1 mouse cellular context compared by ENCODE assay signal in the genomic region with DNA sequence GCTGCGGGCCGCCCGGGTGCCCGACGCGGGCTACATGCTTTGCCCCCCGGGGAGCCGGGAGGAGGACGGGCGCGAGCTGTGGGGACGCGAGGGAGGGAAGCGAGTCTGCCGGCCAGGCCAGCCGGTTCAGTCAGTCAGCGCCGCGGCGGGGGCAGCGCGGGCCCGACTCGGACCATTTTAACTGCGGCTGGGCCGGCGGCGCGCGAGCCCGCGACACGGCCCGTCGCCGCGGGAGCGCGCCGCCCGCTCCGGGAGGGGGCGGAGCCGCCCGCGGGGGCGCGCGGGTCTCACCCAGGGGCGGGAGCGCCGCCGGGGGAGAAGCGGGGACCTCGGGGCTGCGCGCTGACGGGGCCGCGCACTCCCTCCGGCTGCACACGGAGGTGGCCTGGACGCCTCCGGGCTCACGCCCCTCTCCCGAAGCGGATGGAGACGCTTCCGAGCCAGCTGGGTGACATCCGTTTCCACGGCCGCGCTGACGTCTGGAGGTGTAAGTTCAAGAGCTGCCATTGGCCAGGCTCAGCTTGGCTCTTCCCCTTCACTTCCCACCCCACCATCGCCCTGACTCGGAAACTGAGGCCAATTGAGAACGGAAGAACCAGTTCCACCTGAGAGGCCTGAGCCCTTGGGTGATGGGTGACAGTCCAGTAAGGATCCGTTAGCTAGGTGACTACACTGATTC.
A peak's percentile ranks its signal among the peaks of the same experiment; 100 is the strongest.
TF ChIP-seq lines count a peak whose summit lies in the region.

No protein-coding gene starts in this region.

TF ChIP-seq in CH12.LX, 34 proteins besides CTCF, POLR2A, EP300 and RAD21 (continued from another document):
- TF ChIP-seq ZKSCAN1 (IDR thresholded peaks at IDR 0.05; ENCODE audit: borderline replicate concordance, low read depth, low read length) (no peak), MEF2A (IDR thresholded peaks at IDR 0.05; ENCODE audit: borderline replicate concordance, low read depth, low read length) (peak; percentile 29; the same call in 1 of the 2 replicates), TBP (conservative IDR thresholded peaks at IDR 0.05; ENCODE audit: low read depth, low read length) (0 out of 2 replicates have a peak, but pooled peaks have one; percentile 64), SIN3A (IDR thresholded peaks at IDR 0.05; ENCODE audit: low read length) (peak; percentile 78; the same call in 1 of the 2 replicates), CHD2 (IDR thresholded peaks at IDR 0.05; ENCODE audit: low read length) (0 out of 2 replicates have a peak, but pooled peaks have one; percentile 49), JUND (conservative IDR thresholded peaks at IDR 0.05; ENCODE audit: low read depth, low read length) (no peak), POLR2AphosphoS2 (IDR thresholded peaks at IDR 0.05; ENCODE audit: low read depth, low read length) (0 out of 2 replicates have a peak, but pooled peaks have one; percentile 57), SMC3 (IDR thresholded peaks at IDR 0.05; ENCODE audit: low read depth, low read length) (no peak), ZC3H11A (IDR thresholded peaks at IDR 0.05; ENCODE audit: low read depth, low read length) (no peak), ZMIZ1 (IDR thresholded peaks at IDR 0.05; ENCODE audit: low read depth, low read length) (no peak), USF1 (IDR thresholded peaks at IDR 0.05; ENCODE audit: low read depth, low read length) (no peak), GABPA (IDR thresholded peaks at IDR 0.05; ENCODE audit: insufficient replicate concordance, low read depth, low read length) (no peak), JUN (IDR thresholded peaks at IDR 0.05; ENCODE audit: insufficient read depth, low read depth, low read length) (no peak), HCFC1 (IDR thresholded peaks at IDR 0.05; ENCODE audit: low read depth, low read length) (peak; percentile 72), USF2 (conservative IDR thresholded peaks at IDR 0.05; ENCODE audit: low read depth, low read length) (no peak), UBTF (IDR thresholded peaks at IDR 0.05; ENCODE audit: low read depth, low read length) (no peak; the same call in 1 of the 2 replicates), CHD1 (IDR thresholded peaks at IDR 0.05; ENCODE audit: low read depth, low read length) (no peak), ETS1 (conservative IDR thresholded peaks at IDR 0.05; ENCODE audit: low read depth, low read length) (no peak; the same call in 1 of the 2 replicates), IRF4 (IDR thresholded peaks at IDR 0.05; ENCODE audit: low read depth, low read length) (peak; percentile 41; the same call in 1 of the 2 replicates), MAFK (IDR thresholded peaks at IDR 0.05; ENCODE audit: insufficient replicate concordance, low read length) (no peak), BHLHE40 (IDR thresholded peaks at IDR 0.05; ENCODE audit: low read depth, low read length) (0 out of 2 replicates have a peak, but pooled peaks have one; percentile 27)
TF ChIP-seq in CH12.LX: peak in this region for 15.
